Mouse (Mus musculus) stomach, postnatal 0 days (tissue): ENCODE data around the gene Jmjd7.

Experiments
- CTCF ChIP-seq: IDR thresholded peaks from 2 replicates; pipeline ENCODE4 v1.5.1; 2016; ENCODE audit warnings: antibody characterized with exemption, low read depth, mild to moderate bottlenecking, moderate library complexity
- EP300 ChIP-seq: optimal IDR thresholded peaks from 2 replicates; pipeline ENCODE3; 2016; ENCODE audit warnings: antibody characterized with exemption

GRCm38 (mm10) chr2:120013831-120014486 is 13.3 kb upstream of the Jmjd7 start:
- TF ChIP-seq CTCF (no peak), EP300 (no peak)
